Mouse (Mus musculus): ENCODE measurements around the gene Azin2. TPM values are rescaled to one million over a fixed set of nuclear protein-coding genes. Genes with fewer than 3 reads are reported as not detected.
A peak's percentile ranks its signal among the peaks of the same experiment; 100 is the strongest.

Azin2 gene
- total and polyA plus RNA-seq, 2 experiments from 2014 or later, result 7.1 to 7.7 TPM

DNA sequence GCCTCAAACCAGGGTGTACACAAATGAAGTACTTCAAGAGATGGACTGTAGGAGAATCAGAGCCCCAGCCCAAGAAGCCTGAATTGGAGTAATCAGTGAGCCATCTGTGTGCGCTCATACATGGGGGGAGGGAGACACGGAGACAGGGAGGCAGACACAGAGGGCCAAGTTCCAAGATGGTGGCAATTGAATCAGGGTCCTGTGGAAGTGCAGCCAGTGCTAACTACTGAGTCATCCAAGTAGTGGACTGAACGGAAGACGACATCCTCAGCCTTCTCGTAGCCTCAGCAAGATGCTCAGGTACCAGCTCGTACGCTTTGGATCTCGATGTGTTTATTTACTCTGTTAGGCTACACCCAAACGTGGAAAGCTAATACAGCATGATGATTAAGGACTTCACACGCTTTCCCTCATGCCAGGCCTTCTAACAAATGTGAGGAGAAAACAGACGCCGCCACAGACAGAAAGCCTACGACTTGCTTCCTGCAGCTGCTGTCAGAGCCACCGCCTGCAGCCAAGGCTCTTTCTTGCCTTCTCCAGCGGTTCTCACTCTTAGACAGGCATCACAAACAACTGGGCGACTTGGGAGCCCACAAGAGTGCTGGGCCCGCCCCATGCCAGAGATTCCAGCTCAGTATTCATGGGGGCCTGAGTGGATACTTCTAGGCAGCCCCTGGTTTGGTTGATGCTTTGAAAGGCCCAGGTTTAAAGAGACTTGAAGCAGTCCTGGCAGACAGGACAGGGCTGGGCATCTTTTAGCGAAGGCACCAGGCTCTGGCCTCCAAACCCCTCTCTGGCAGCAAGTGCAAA lies 7.6 kb upstream of the Azin2 start:
- no peak overlapping the region for H3K4me3 ChIP-seq (ENCODE audit: low read depth, low read length)
- H3K4me1 ChIP-seq (ENCODE audit: control insufficient read depth, insufficient read depth), result 0 out of 2 replicates have a peak, but pooled peaks cover 3% of the 10 kb centered on the region
- TF ChIP-seq EP300 (IDR thresholded peaks at IDR 0.05; ENCODE audit: low read depth), result no peak
- TF ChIP-seq CTCF (IDR thresholded peaks at IDR 0.05; ENCODE audit: low read depth), result no peak
- ATAC-seq (ENCODE audit: insufficient read depth, low read depth), result no peak
- H3K9ac ChIP-seq (replicated peaks; ENCODE audit: low read depth, low read length), result no peak overlapping the region
- WGBS, result 73% methylated on average over 18 of the region's 18 CpGs
- H3K9me3 ChIP-seq (replicated peaks; ENCODE audit: control insufficient read depth, low read length), result no peaks in the 10 kb centered on the region
- H3K4me2 ChIP-seq (ENCODE audit: low read depth, low read length), result no peak overlapping the region
- H3K36me3 ChIP-seq (replicated peaks; ENCODE audit: control insufficient read depth, insufficient read depth, low read length), result no peaks in the 10 kb centered on the region
- H3K27ac ChIP-seq (ENCODE audit: low read depth), result no peak overlapping the region
- no peaks in the 10 kb centered on the region for H3K27me3 ChIP-seq (ENCODE audit: control insufficient read depth, insufficient read depth, low read length)
- DNase-seq (ENCODE audit: low spot score), result no peak

DNA sequence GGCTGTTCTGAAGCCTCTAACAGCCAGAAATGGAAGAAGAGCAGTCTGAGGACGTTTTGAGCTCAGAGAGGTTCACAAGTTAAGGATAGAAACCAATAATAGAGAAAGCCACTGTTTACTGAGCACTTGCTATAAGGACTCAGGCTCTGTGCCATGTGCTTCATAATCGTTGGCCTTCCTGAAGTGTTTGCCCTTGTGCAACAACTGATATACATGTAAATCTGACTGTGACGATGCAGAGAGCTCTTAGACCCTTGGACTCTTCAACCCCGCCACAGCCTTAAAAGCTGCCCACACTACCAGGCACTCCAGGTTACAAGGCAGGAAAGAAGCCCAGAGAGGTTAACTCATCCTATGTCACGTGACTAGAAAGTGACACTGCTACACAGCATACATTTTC lies 6.8 kb upstream of the Azin2 start:
- H3K4me2 ChIP-seq (ENCODE audit: low read depth, low read length), result no peak overlapping the region
- TF ChIP-seq EP300 (IDR thresholded peaks at IDR 0.05; ENCODE audit: low read depth) (no peak), CTCF (IDR thresholded peaks at IDR 0.05; ENCODE audit: low read depth) (no peak)
- no peak overlapping the region for H3K9ac ChIP-seq (replicated peaks; ENCODE audit: low read depth, low read length)
- H3K27me3 ChIP-seq (ENCODE audit: control insufficient read depth, insufficient read depth, low read length), result peaks cover 3% of the 10 kb centered on the region; the same call in 1 of the 2 replicates
- no peaks in the 10 kb centered on the region for H3K9me3 ChIP-seq (replicated peaks; ENCODE audit: control insufficient read depth, low read length)
- WGBS, result 53% methylated on average over 5 of the region's 5 CpGs
- H3K27ac ChIP-seq (ENCODE audit: low read depth), result no peak overlapping the region
- no peaks in the 10 kb centered on the region for H3K36me3 ChIP-seq (replicated peaks; ENCODE audit: control insufficient read depth, insufficient read depth, low read length)
- H3K4me1 ChIP-seq (ENCODE audit: control insufficient read depth, insufficient read depth), result 0 out of 2 replicates have a peak, but pooled peaks cover 3% of the 10 kb centered on the region
- H3K4me3 ChIP-seq (ENCODE audit: low read depth, low read length), result no peak overlapping the region
- DNase-seq (ENCODE audit: low spot score), result no peak
- no peak for ATAC-seq (ENCODE audit: insufficient read depth, low read depth)

DNA sequence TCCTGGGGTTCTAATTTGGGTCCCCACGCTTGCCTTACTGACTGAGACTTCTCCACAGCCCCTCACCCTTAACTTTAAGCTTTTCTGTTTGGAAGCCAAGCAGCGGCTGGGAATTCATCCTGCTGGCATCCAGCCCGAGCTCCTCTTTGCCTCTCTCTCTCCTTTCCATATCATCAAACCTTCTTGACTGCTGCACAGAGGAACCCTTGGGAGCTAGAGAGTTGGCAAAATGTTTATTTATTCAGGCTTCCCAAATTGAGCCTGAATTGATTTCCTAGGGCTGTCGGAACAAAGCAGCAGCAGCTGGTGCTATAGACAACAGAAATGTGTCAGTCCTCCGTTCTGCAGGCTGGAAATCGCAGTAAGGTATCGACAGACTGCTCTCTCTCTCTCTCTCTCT lies 4.5 kb upstream of the Azin2 start:
- Histone ChIP-seq H3K9me3 (replicated peaks; ENCODE audit: control insufficient read depth, low read length) (no peaks in the 10 kb centered on the region), H3K4me3 (ENCODE audit: low read depth, low read length) (no peak overlapping the region), H3K4me1 (ENCODE audit: control insufficient read depth, insufficient read depth) (0 out of 2 replicates have a peak, but pooled peaks cover 3% of the 10 kb centered on the region), H3K27ac (ENCODE audit: low read depth) (no peak overlapping the region), H3K4me2 (ENCODE audit: low read depth, low read length) (no peak overlapping the region), H3K27me3 (ENCODE audit: control insufficient read depth, insufficient read depth, low read length) (peaks cover 8% of the 10 kb centered on the region), H3K9ac (replicated peaks; ENCODE audit: low read depth, low read length) (no peak overlapping the region), H3K36me3 (replicated peaks; ENCODE audit: control insufficient read depth, insufficient read depth, low read length) (no peaks in the 10 kb centered on the region)
- ATAC-seq (ENCODE audit: insufficient read depth, low read depth) (no peak), DNase-seq (ENCODE audit: low spot score) (peak; percentile 34)
- 34% methylated on average over 7 of the region's 7 CpGs for WGBS
- no peak for TF ChIP-seq CTCF (IDR thresholded peaks at IDR 0.05; ENCODE audit: low read depth)
- no peak for TF ChIP-seq EP300 (IDR thresholded peaks at IDR 0.05; ENCODE audit: low read depth)

DNA sequence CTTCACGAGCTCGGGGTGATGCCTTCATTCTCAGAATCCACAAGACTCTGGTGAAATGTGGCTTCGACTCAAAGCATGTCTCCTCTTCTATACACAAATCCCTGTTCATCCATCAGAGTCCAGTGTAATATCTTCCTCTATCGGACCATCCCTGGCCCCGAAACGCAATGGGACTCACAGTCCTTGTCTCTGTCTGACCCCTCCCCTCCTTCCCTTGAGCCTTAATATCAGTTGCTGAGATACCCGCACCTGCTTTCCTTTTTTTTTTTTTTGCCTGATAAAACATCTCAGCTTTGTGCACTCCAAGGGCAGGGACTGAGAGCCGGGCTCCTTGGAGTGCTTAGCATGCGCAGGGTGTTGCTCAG lies 666 bp upstream of the Azin2 start:
- Histone ChIP-seq H3K4me1 (ENCODE audit: control insufficient read depth, insufficient read depth) (0 out of 2 replicates have a peak, but pooled peaks cover 8% of the 10 kb centered on the region), H3K27me3 (ENCODE audit: control insufficient read depth, insufficient read depth, low read length) (peaks cover 8% of the 10 kb centered on the region), H3K9me3 (replicated peaks; ENCODE audit: control insufficient read depth, low read length) (no peaks in the 10 kb centered on the region), H3K9ac (replicated peaks; ENCODE audit: low read depth, low read length) (no peak overlapping the region), H3K4me3 (ENCODE audit: low read depth, low read length) (peak overlapping the region; percentile 60), H3K4me2 (ENCODE audit: low read depth, low read length) (peak overlapping the region; percentile 75), H3K36me3 (replicated peaks; ENCODE audit: control insufficient read depth, insufficient read depth, low read length) (no peaks in the 10 kb centered on the region), H3K27ac (ENCODE audit: low read depth) (no peak overlapping the region)
- WGBS, result 14% methylated on average over 9 of the region's 9 CpGs
- DNase-seq (ENCODE audit: low spot score) (no peak), ATAC-seq (ENCODE audit: insufficient read depth, low read depth) (no peak)
- TF ChIP-seq CTCF (IDR thresholded peaks at IDR 0.05; ENCODE audit: low read depth) (no peak), EP300 (IDR thresholded peaks at IDR 0.05; ENCODE audit: low read depth) (no peak)

DNA sequence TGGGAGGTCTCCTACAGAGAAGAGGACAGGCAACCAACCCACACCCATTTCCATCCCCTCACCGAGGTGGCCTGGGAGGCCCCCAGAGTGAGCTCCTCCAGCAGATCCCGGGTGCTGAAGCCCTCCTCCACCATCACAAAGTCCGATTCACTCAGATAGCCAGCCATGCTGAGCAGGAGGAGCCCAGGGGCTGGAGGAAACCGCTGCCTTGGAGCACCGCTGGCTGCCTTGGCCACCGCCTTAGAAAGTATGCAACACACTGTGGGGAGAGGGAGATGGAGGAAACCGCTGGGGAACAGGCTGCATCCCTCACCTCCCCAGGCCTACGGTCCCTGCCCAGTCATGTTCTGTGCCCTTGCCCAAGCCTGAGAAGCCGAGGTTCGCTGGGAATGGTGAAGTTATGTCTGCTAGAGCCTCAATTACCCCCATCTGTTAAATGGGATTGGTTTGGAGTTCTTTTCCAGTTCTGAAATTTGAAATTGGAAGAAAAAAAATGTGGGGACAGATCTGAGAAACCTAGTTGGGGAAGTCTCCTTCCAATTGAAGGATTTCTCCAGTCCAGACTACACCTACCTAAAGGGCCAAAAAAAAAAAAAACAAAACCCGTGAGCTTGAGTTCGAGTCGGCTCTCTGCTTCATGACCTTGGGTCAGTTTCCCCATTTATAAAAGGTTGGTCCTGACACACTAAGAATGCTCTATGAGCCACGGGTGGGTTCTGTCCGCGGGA lies 777 bp downstream of the Azin2 start:
- WGBS, result 12% methylated on average over 16 of the region's 16 CpGs
- H3K27ac ChIP-seq (ENCODE audit: low read depth), result no peak overlapping the region

More for the DNA sequence above, 777 bp downstream of the Azin2 start:
- Histone ChIP-seq H3K4me3 (ENCODE audit: low read depth, low read length) (peak overlapping the region; percentile 60), H3K9me3 (replicated peaks; ENCODE audit: control insufficient read depth, low read length) (no peaks in the 10 kb centered on the region), H3K27me3 (ENCODE audit: control insufficient read depth, insufficient read depth, low read length) (peaks cover 8% of the 10 kb centered on the region), H3K4me1 (ENCODE audit: control insufficient read depth, insufficient read depth) (0 out of 2 replicates have a peak, but pooled peaks cover 8% of the 10 kb centered on the region), H3K4me2 (ENCODE audit: low read depth, low read length) (peak overlapping the region; percentile 75), H3K36me3 (replicated peaks; ENCODE audit: control insufficient read depth, insufficient read depth, low read length) (no peaks in the 10 kb centered on the region), H3K9ac (replicated peaks; ENCODE audit: low read depth, low read length) (peak overlapping the region; percentile 58)
- DNase-seq (ENCODE audit: low spot score) (no peak), ATAC-seq (ENCODE audit: insufficient read depth, low read depth) (no peak)
- TF ChIP-seq EP300 (IDR thresholded peaks at IDR 0.05; ENCODE audit: low read depth), result no peak
